Mouse (Mus musculus) limb, embryonic 10.5 days (tissue): ENCODE measurements around the gene Supt5. TPM values are rescaled to one million over a fixed set of nuclear protein-coding genes. Genes with fewer than 3 reads are reported as not detected.

Experiments used
- DNase-seq: peaks from one replicate; pipeline ENCODE4 v3.0.0-alpha.2; 2017; ENCODE audit warnings: low spot score
- H3K27ac ChIP-seq: fragments of 300-500 bp; sonication (generic); 2 replicates; pipeline ENCODE4 v1.5.1; 2016; ENCODE audit warnings: mild to moderate bottlenecking
- H3K27me3 ChIP-seq: fragments of 300-500 bp; sonication (generic); 2 replicates; pipeline ENCODE4 v1.6.1; 2016; ENCODE audit warnings: low read depth, mild to moderate bottlenecking; ENCODE audit not compliant: poor library complexity, severe bottlenecking
- H3K36me3 ChIP-seq: fragments of 300-500 bp; sonication (generic); 2 replicates; pipeline ENCODE4 v1.6.1; 2016; ENCODE audit warnings: mild to moderate bottlenecking, moderate library complexity
- H3K4me1 ChIP-seq: fragments of 300-500 bp; sonication (generic); 2 replicates; pipeline ENCODE4 v1.6.1; 2016
- H3K4me3 ChIP-seq: fragments of 300-500 bp; sonication (generic); 2 replicates; pipeline ENCODE4 v1.5.1; 2016; ENCODE audit warnings: mild to moderate bottlenecking, moderate library complexity
- H3K9me3 ChIP-seq: fragments of 300-500 bp; sonication (generic); replicated peaks from 2 replicates; pipeline ENCODE4 v1.6.1; 2016; ENCODE audit warnings: mild to moderate bottlenecking
- WGBS: fragments of 180-500 bp; shearing (Covaris S2); methylation state at CpG from one replicate; pipeline ENCODE4 v1.1.7; 2016; 5-methylcytosine and 5-hydroxymethylcytosine counted together
- polyA plus RNA-seq: library from polyadenylated mRNA; unstranded; fragments of >200 nt; fragmentation: Nextera tagmentation; extraction: Ambion mirVana; gene quantifications from 2 replicates; pipeline ENCODE4 v1.2.1, GENCODE M21; 2016

Supt5 gene
- polyA plus RNA-seq, 1 experiment from 2014 or later = 123 TPM

GRCm38 (mm10) chr7:28380237-28381016 is 41.9 kb upstream of the Supt5 start, which contains the start of gene Zfp36:
Gene Zfp36 (minus strand): TSS chr7:28380253.
- no peaks in the 10 kb centered on the region for H3K9me3 ChIP-seq
- DNase-seq = no peak
- peak within 1 kb of the TSS; percentile 95 for H3K27ac ChIP-seq
- H3K4me1 ChIP-seq = peaks cover 78% of the 10 kb centered on the region
- H3K27me3 ChIP-seq = no peaks in the 10 kb centered on the region
- WGBS = 58% methylated on average over 17 of the region's 17 CpGs
- H3K36me3 ChIP-seq = peaks cover 15% of the 10 kb centered on the region
- peak within 1 kb of the TSS; percentile 76 for H3K4me3 ChIP-seq

GRCm38 (mm10) chr7:28378769-28379651 is 40.5 kb upstream of the Supt5 start:
- peak overlapping the region; percentile 76 for H3K4me3 ChIP-seq
- H3K4me1 ChIP-seq = peaks cover 86% of the 10 kb centered on the region
- peak; percentile 93 for DNase-seq
- H3K27me3 ChIP-seq = no peaks in the 10 kb centered on the region
- H3K9me3 ChIP-seq = no peaks in the 10 kb centered on the region
- H3K36me3 ChIP-seq = peaks cover 11% of the 10 kb centered on the region
- H3K27ac ChIP-seq = peak overlapping the region; percentile 90
- WGBS = under 1% methylated on average over 53 of the region's 53 CpGs

GRCm38 (mm10) chr7:28378066-28378690 is 39.6 kb upstream of the Supt5 start:
- Histone ChIP-seq H3K9me3 (no peaks in the 10 kb centered on the region), H3K4me3 (peak overlapping the region; percentile 76), H3K4me1 (peaks cover 84% of the 10 kb centered on the region), H3K36me3 (peaks cover 11% of the 10 kb centered on the region), H3K27me3 (no peaks in the 10 kb centered on the region), H3K27ac (peak overlapping the region; percentile 90)
- no peak for DNase-seq
- 39% methylated on average over 32 of the region's 32 CpGs for WGBS

GRCm38 (mm10) chr7:28377190-28378065 is 38.9 kb upstream of the Supt5 start:
- Histone ChIP-seq H3K4me3 (peak overlapping the region; percentile 76), H3K36me3 (peaks cover 11% of the 10 kb centered on the region), H3K9me3 (no peaks in the 10 kb centered on the region), H3K4me1 (peaks cover 77% of the 10 kb centered on the region), H3K27me3 (no peaks in the 10 kb centered on the region), H3K27ac (peak overlapping the region; percentile 90)
- WGBS = 75% methylated on average over 18 of the region's 18 CpGs
- DNase-seq = no peak

GRCm38 (mm10) chr7:28376011-28376771 is 37.6 kb upstream of the Supt5 start:
- peak overlapping the region; percentile 98 for H3K27ac ChIP-seq
- H3K36me3 ChIP-seq = peaks cover 11% of the 10 kb centered on the region
- 2% methylated on average over 30 of the region's 30 CpGs for WGBS
- H3K4me1 ChIP-seq = peaks cover 66% of the 10 kb centered on the region
- no peaks in the 10 kb centered on the region for H3K9me3 ChIP-seq
- H3K27me3 ChIP-seq = no peaks in the 10 kb centered on the region
- peak; percentile 78 for DNase-seq
- H3K4me3 ChIP-seq = peak overlapping the region; percentile 55

- Histone ChIP-seq H3K4me1 (peaks cover 66% of the 10 kb centered on the region), H3K27me3 (no peaks in the 10 kb centered on the region), H3K4me3 (peak overlapping the region; percentile 55), H3K9me3 (no peaks in the 10 kb centered on the region), H3K27ac (peak overlapping the region; percentile 98), H3K36me3 (peaks cover 12% of the 10 kb centered on the region)
- 1% methylated on average over 36 of the region's 36 CpGs for WGBS
- DNase-seq = peak; percentile 92
Observed at GRCm38 (mm10) chr7:28375176-28375921, 36.8 kb upstream of the Supt5 start.

GRCm38 (mm10) chr7:28374647-28375046 is 36.1 kb upstream of the Supt5 start:
- 87% methylated on average over 10 of the region's 10 CpGs for WGBS

GRCm38 (mm10) chr7:28373891-28374495 is 35.4 kb upstream of the Supt5 start:
- no peak for DNase-seq
- no peaks in the 10 kb centered on the region for H3K9me3 ChIP-seq
- no peaks in the 10 kb centered on the region for H3K27me3 ChIP-seq
- peaks cover 26% of the 10 kb centered on the region for H3K36me3 ChIP-seq
- 78% methylated on average over 7 of the region's 7 CpGs for WGBS
- H3K27ac ChIP-seq = peak overlapping the region; percentile 98
- 0 out of 2 replicates have a peak overlapping the region, but pooled peaks have one; percentile 82 for H3K4me3 ChIP-seq
- peaks cover 69% of the 10 kb centered on the region for H3K4me1 ChIP-seq

More at GRCm38 (mm10) chr7:28374647-28375046, 36.1 kb upstream of the Supt5 start:
- Histone ChIP-seq H3K4me1 (peaks cover 69% of the 10 kb centered on the region), H3K4me3 (peak overlapping the region; percentile 55), H3K9me3 (no peaks in the 10 kb centered on the region), H3K36me3 (peaks cover 19% of the 10 kb centered on the region), H3K27me3 (no peaks in the 10 kb centered on the region), H3K27ac (peak overlapping the region; percentile 98)
- no peak for DNase-seq

GRCm38 (mm10) chr7:28373131-28373581 is 34.6 kb upstream of the Supt5 start:
- Histone ChIP-seq H3K36me3 (peaks cover 34% of the 10 kb centered on the region), H3K4me1 (peaks cover 65% of the 10 kb centered on the region), H3K9me3 (no peaks in the 10 kb centered on the region), H3K27me3 (no peaks in the 10 kb centered on the region), H3K4me3 (peak overlapping the region; percentile 82), H3K27ac (peak overlapping the region; percentile 98)
- DNase-seq = peak; percentile 74
- 1% methylated on average over 9 of the region's 9 CpGs for WGBS

- Histone ChIP-seq H3K27ac (peak within 1 kb of the TSS; percentile 98), H3K4me3 (peak within 1 kb of the TSS; percentile 82), H3K36me3 (peaks cover 36% of the 10 kb centered on the region), H3K4me1 (peaks cover 58% of the 10 kb centered on the region), H3K27me3 (no peaks in the 10 kb centered on the region), H3K9me3 (no peaks in the 10 kb centered on the region)
- peak; percentile 99 for DNase-seq
- under 1% methylated on average over 66 of the region's 66 CpGs for WGBS
Observed at GRCm38 (mm10) chr7:28372251-28373108, 33.9 kb upstream of the Supt5 start, which contains the start of gene Plekhg2. Gene Plekhg2 (minus strand): TSS chr7:28372599.
